Mouse (Mus musculus) c-Kit-negative CD71-positive TER-119-positive erythroid progenitor cells, embryonic 14.5 days (primary cell): ENCODE results near the gene Ubash3b.
A peak's percentile ranks its signal among the peaks of the same experiment; 100 is the strongest.

ENCODE experiments used
- DNase-seq: peaks from one replicate; pipeline ENCODE4 v3.0.0-alpha.2; 2013; ENCODE audit warnings: low read depth, low spot score

Gene Ubash3b

DNA sequence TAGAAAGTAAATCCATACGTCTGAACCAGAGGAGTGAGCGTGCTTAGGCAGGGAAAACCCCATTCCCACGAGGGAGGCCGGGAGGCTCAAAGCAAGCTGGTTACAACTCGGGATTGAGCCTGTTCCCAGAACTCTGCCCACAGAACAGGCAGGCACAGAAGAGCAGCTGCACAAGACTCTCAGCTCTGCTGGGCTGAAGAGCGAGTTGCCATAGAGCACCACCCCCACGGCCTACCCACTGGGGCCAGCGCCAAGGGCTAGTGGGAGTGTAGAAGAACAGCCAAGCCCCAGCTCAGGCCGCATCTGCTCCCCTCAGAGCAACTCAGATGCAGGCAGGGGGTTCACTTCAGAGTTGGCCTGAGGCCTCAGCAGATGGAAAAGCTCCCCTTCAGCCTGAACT lies 107.3 kb downstream of the Ubash3b start:
- no peak for DNase-seq

DNA sequence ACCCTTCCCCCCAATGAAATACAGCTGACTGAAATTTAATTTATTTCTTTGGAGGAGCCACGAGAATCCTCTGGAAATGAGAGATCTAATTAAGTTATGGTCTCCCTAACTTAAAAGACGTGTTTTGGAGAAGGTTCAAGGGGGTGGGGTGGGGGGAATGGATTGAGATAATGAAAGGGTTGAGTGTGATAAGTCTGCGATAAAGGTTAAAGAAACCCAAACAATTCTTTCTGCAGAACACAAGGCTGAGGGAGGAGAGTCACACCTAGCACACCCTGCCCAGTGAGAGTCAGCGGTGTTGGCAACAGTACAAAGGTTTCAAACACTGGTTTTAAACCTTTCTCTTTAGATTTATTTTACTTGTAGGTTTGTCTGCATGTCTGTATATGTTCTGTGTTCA lies 108.0 kb downstream of the Ubash3b start:
- DNase-seq, result no peak

DNA sequence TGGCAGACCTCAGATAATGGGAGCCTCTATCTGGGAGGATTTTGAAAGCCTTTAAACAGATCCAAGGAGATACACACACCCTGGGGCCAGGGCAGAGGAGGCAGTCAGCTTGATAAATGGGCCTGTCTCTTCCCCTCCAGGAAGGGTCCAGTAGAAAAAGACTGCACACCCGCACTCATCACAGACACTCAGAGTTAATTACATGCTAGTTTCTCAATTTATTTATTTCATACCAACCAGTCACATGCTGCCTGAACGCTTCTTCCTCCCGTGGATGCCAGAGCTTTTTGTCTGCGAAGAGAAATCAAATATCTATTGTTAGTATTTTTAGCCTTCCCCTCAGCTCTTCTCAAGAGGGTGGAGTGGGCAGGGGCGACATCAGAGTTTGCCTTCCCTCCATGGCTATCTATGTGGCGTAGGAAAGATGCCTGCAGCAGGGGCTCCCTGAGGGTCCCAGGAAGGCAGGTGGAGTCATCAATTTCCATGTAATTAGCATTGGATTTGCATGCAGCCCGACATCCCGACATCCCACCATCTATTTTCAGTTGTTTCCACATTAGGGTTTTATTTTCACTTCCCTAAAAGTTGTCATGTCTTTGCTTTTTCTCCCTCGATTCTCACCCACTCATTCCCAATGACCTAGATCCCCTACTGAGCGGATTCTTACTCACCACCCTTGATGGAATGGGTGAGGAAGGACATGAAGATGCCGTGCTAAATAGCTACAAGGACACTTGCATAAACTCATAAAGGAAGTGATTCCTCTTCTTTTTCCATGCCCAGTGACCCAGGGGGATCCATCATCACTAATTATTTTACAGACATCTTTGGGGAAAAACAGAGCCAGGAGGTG lies 110.2 kb downstream of the Ubash3b start:
- no peak for DNase-seq

DNA sequence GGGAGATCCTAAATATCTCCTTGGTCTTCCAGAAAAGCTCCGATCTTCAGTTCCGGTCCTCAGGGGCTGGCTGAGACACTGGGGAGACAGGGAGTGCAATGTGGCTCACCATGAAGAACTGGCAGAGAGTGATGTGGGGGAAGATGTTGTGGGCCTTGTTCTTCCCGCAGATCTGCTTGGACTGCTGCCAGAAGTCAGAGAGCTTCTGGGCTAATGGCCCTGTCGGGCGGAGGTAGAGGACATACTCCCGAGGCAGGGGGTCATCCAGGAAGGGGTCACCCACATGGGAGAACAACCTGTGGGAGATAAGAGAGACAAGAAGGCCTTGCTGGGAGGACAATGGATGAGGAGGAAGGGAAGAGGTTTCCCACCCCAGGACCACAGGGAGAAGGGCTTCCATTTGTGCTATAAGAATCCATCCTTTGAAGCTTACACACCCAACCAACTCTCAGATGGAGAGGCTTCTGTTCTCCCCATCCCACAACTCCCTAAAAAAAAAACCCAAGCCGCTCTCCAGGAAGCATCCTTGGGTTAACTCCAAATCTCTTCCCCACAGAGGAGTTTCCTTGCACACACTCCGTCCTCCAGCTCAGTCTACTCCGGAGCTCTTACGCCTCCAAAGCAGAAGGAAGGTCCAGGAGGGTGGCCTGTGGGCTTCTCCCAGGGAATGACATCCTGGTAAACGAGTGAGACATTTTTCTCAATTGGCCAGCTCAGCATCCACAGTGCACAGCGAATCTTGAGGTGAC lies 111.0 kb downstream of the Ubash3b start:
- DNase-seq, result no peak

DNA sequence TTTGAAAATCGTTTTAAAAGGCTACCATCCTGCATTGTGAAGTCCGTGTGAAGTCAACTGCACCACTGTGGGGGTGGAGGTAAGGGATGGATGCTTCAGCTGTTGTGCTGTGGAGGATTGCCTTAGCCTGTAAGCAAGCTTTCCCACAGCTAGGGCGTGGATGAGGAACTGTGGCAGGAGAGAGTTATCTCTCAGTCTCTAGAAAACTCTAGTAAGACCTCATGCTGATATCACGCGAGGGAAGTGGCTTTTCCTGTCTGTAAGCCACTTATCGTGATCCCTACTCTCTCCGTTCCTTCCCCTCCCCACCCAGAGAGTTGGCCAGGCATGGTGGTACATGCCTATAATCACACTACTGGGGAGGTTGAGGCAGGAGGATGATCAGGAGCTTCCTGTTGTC lies 112.2 kb downstream of the Ubash3b start:
- DNase-seq, result no peak

DNA sequence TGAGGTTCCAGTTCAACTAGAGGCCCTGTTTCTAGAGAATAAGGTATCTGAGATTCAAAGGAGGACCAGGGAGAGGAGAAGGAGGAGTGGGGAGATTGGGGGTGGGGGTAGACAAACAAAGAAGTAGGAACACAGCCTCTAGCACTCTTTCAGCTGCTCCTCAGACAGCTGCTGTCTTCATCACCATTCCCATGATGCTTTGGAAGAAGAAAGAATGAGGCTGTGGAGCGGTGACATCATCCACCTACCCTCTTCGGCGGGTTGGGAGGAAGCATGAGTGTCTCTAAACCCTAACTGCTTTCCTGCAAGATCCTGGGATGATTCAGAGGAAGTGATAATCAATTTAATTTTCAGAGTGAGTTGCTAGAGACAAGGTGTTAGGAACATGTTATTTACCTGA lies 112.7 kb downstream of the Ubash3b start:
- no peak for DNase-seq

DNA sequence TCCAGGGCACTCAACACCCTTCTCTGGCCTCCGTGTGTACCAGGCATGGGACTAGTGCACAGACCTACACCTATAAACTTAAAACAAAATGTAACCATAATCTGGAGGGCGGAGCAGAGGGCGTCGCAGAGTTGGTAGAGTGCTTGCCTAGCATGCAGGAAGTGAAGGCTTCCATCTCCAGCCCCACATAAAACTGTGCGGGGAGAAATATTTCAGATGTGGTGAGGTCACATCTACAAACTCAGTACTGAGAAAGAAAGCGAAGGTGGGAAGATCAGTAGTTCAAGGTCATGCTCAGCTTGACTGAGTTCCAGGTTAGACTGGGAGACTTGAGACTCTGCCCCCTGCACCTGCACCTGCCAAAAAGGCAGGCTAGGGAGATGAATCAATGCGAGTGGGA lies 113.3 kb downstream of the Ubash3b start:
- DNase-seq, result no peak

DNA sequence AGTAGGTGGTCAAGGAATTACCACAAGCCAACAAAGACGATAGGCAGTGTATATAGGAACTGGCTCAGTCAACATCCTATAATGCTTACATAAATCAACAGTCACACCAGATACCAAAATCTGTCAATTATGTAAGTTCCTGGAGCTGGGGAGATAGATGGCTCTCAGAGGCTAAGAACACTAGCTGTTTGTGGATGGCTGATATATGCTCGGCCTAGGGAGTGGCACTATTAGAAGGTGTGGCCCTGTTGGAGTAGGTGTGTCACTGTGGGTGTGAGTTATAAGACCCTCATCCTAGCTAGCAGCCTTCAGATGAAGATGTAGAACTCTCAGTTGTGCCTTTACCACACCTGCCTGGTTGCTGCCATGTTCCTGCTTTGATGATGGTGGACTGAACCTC lies 113.8 kb downstream of the Ubash3b start:
- DNase-seq, result no peak

DNA sequence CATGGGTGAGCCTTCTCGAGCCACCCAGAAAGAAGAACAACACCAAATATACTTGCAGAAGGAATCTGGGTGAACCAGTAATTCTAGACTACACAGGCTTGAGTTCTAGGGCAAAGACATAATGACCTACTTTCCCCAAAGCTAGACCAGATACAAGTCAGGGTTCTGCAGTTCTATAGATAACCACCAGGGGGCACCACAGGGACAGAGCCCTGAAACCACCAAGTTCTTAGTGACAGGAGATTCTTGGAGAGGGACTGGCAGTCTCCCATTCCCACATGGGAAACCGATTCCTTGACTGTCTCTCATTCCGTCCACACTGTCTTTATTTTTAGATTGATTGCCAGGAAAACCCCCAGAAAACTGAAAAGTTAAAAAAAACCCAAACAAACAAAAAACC lies 116.9 kb downstream of the Ubash3b start:
- peak; percentile 70 for DNase-seq

DNA sequence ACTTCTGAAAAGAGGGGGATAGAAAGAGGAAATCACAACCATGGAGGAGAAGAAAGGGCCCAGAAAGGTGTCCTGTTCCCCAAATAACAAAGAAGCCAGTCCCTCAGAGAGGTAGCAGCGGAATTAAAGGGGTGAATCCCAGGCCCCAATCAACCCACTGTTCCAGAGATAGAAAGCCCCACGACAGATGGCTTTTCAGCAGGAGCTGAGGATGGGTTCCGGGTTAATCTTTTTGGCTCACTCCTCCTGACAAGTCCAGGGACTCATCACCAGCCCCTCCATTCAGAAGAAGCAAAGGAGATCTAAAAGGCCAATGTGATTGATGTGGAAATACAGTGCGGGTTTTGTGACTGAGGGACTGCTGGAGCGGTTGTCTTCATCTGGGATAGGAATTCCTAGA lies 117.9 kb downstream of the Ubash3b start:
- no peak for DNase-seq

DNA sequence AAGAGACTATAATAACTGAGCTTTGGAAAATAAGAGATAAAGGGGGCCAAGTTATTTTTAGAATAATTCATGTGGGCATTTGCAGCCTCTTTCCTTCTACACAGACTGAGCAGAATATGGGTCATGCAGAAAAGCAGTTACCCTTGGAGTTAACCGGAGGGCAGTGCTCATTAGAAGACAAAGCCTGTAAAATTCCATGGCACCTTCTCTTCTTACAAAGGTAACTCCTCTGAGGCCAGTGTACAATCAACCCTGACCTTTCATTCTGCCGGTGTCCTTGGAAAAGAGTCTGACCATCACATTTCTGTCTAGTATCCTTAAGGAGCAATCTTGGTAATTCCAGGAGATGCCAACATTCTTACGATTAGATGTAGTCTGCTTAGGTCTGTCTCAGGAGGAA lies 120.1 kb downstream of the Ubash3b start:
- no peak for DNase-seq

DNA sequence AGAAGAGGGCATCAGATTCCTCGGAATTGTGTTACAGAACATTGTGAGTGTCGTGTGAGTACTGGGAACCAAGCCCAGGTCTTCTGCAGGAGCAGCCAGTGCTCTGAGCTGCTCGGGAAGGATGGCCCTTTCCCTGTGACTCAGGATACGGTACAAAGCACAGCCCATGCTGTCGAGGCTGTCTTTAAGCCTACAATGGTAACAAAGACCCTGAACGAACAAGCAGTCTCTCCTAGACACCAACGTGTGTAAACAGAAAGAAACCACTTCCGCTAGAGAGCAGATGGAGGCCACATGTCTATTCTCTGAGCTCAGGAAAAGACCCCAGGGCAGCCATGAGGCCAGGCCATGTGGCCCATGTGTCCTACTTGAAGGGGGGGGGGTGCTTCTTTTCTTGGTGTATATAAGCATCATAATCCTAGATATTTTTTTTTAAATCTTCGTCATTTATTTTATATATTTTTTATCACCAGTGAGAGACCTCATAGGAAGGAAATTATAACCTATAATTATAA lies 123.3 kb downstream of the Ubash3b start:
- DNase-seq, result no peak

DNA sequence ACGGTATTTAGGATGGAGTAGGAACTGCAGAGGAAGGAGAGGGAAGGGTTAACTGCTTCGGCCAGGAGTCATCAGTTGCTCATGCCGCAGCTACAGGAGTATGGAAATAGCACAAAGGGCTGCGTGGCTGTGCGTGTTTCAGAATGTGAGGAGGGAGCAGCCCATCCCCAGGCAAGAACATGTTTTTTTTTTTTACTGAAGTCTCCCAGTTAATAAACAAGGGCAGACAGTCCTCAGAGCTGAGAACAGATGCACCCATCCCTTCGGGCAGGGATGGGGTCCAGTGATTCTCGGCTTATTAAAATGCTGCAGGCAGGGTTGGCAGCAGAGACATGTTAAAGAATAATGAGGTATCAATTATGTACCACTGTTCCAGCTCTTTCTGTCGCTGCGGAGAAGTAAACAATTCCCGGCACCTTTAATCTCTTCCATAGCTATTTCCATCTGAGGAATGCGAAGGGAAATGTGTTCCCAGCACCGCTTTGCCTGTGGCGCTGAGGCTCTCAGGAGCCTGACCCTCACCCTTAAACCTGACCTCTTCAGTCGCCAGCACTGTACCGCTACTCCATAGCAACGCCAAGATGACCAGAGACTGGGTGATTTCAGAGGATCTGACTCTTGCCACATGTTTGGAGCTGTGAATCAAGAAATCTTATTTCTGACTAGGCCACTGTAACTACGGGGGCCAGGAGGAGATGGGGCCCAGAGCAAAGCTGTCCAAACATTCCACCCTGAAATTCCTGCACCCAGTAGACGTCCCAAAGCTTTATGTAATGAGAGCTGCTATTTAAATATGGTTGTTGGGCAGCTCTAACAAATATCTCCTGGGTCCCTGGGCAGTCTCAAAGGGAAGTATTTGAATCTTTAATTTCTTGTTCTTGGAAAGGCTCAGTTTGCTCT lies 129.7 kb downstream of the Ubash3b start:
- DNase-seq, result no peak

DNA sequence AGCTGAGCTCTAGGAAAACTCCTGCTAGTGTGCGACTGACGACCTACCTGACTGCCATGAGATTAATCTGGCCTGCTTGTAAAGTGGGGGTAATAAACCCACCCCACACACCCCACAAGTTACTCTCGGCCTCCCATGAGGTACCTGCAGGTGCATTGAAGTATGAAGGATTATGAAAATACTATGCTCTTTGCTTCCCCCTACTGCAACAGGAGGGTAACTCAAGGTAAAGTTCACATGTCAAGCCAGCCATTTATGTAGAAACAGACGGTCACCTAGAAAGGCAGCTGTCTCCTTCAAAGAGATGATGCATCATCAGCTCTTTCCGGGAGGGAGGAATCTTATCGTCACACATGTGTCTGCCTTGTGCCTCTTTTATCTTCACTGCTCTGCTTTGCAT lies 131.7 kb downstream of the Ubash3b start:
- no peak for DNase-seq

DNA sequence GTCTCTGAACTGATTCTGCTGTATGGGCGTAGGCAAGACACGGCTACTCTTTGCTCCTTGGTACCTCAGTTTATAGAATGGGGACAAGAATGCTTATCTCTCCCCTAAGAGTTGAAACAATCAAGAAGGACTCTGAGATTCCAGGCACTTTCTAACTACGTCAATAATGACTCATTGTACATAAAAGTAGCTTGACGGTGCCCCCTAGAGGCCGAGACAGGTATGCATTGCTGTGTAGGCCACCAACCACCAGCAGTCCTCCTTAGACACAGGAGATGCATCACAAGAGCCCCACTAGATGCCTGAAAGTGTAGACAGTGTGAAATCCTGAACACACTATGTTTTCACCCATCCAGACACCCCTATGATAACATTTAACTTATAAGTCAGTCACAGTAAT lies 133.0 kb downstream of the Ubash3b start:
- DNase-seq, result no peak

DNA sequence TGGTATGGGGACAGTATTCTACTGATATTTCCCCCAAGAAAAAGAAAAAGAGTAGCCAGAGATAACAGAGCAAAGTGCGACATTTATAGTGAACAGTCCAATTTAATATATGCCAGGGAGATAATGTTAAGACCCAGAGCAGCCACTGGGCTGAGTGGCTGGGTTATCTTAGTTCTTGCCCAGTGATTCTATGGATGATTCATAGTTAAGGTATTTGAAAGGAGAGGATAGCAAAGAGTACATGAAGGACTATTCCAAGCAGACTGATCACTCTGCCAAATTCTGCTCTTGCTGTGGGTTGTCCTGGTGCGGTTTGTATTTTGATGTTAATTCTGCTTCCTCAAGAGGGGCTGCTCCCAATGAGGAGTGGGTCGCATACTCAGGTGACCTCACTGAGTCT lies 139.8 kb downstream of the Ubash3b start:
- no peak for DNase-seq

DNA sequence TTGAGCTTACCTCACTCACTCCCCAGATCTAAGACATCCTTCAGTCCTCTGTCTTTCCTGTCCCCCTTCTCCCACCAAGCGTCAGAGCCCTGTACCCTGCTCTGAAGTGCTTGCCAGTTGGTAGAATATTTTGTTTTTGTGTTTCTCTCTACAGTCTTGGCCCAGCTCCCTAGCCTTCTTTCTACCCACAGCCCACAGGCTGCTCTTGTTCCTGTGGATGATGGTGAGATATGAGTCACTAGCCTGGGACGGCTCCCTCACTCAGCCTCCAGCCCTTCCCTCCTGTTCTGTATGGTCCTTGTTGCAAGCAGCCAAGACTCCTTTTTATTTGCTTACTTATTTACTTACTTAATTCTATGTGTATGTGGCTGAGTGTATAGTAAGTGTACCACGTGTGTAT lies 141.0 kb downstream of the Ubash3b start:
- DNase-seq, result no peak

DNA sequence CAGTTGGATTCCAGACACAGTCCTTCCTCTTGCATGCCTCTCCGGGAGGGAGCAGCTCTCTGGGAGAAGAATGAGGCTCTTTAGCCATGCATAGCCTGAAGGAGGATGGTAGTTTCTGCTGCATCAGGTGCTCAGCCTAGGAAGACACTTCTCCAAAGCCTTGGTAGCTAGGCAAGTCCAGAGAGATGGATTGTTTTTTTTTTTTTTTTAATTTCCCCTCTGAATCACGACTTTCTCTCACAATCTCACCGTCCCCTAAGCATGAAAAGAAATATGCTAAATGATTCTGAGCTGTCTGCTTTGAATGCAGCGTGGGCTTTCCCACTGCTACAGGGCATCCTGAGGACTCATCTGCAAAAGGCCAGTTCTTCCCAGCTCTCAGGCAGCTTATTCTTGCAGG lies 147.0 kb downstream of the Ubash3b start:
- no peak for DNase-seq

DNA sequence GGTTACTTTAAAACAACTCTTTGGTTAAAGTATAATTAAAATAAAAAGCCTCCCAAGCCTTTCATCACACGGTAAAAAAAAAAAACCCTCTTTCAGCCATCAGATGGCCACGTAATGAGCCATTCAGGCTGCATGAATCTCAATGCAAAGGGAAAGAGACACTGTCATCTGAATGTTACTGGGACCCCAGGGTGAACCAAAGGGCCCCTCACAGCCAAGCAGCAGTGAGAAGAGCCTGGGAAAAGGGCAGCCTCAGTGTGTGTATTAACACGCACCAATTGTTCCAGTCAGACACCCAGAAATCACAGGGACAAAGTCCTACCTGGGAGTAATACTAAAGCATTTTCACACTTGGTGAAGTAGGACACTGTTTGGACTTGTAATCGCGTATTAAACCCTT lies 149.0 kb downstream of the Ubash3b start:
- DNase-seq, result no peak

DNA sequence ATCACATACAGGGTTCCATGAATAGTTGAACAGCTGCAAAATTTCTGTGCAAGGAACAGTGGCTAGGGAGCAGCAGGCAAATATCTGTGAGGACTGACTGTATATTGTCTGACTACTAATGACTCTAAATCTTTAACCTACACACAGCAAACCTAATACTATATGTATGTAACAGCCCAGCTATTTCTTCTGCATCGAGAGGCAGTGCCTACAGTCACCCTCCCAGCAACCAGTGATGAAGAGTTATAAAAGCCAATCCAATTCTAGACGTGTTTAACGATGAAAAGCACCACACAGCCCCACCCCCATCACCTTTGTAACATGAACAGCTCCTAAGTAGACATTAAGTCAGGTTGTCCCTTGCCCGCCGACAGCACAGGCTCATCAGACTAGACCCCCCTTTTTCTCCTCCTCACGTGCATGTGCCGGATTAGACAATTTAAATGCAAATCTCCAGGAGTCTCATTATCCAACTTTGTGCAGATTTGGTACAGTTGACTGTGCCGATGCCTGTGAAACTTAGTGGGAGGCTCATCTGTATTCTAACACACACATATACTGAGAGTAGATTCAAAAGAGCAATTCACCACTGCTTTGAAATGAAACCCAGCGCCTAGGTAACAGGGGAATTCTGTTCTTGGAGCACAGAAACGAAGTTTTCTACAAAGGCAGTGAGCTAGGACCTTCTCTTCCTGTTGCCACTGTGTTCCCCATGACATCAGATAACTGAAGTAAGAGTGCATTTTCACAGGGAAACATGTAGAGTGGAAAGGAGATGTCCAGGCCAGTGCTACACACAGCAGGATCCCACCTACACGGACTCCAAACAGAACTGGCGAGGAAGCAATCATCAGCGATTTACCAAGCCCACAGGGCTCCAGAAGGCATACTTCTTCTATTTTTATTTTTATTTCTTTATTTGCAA lies 149.7 kb downstream of the Ubash3b start:
- DNase-seq, result no peak

DNA sequence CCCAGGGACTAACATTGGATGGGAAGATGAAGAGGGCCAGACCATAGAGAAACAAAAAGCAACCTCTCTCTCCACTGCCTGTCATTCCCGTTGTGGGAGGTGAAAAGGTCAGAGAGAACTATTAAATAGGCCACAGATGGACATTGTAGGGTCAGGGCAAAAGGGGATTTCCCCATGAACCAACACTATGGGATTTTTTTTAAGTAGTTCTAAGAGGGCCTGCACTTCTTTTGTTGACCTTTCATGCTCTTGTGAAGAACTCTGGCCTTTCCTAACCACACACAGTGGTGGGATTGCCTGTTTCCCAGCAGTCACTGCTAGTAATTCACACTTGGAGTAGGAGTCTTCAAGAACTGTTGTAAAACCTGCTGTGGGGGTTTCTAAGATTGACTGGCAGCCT lies 153.7 kb downstream of the Ubash3b start:
- no peak for DNase-seq
